Mouse (Mus musculus) forebrain, embryonic 10.5 days (tissue): ENCODE measurements around the gene Cldn34c4. TPM values are rescaled to one million over a fixed set of nuclear protein-coding genes. Genes with fewer than 3 reads are reported as not detected.

Source experiments
- DNase-seq: peaks from one replicate; pipeline ENCODE4 v3.0.0-alpha.2; 2017; ENCODE audit warnings: low spot score; ENCODE audit errors: extremely low spot score
- H3K27ac ChIP-seq: fragments of 300-500 bp; sonication (generic); 2 replicates; pipeline ENCODE4 v1.5.1; 2016; ENCODE audit warnings: mild to moderate bottlenecking
- H3K27me3 ChIP-seq: fragments of 300-500 bp; sonication (generic); 2 replicates; pipeline ENCODE4 v1.6.1; 2016; ENCODE audit warnings: mild to moderate bottlenecking; ENCODE audit not compliant: poor library complexity, severe bottlenecking
- H3K36me3 ChIP-seq: fragments of 300-500 bp; sonication (generic); replicated peaks from 2 replicates; pipeline ENCODE4 v1.6.1; 2016; ENCODE audit warnings: mild to moderate bottlenecking, moderate library complexity
- H3K4me1 ChIP-seq: fragments of 300-500 bp; sonication (generic); 2 replicates; pipeline ENCODE4 v1.6.1; 2016
- H3K4me3 ChIP-seq: fragments of 300-500 bp; sonication (generic); 2 replicates; pipeline ENCODE4 v1.5.1; 2016; ENCODE audit warnings: mild to moderate bottlenecking, moderate library complexity
- H3K9me3 ChIP-seq: fragments of 300-500 bp; sonication (generic); 2 replicates; pipeline ENCODE4 v1.6.1; 2016; ENCODE audit warnings: mild to moderate bottlenecking, moderate library complexity
- WGBS: fragments of 180-500 bp; shearing (Covaris S2); methylation state at CpG from one replicate; pipeline ENCODE4 v1.1.7; 2016; 5-methylcytosine and 5-hydroxymethylcytosine counted together
- polyA plus RNA-seq: library from polyadenylated mRNA; unstranded; fragments of >200 nt; fragmentation: Nextera tagmentation; extraction: Ambion mirVana; gene quantifications from 2 replicates; pipeline ENCODE4 v1.2.1, GENCODE M21; 2016

Gene Cldn34c4
- polyA plus RNA-seq = not detected in 2 replicates

- no peak within 1 kb of the TSS for H3K27ac ChIP-seq
- no peaks in the 10 kb centered on the region for H3K4me1 ChIP-seq
- no peaks in the 10 kb centered on the region for H3K9me3 ChIP-seq
- WGBS = 59% methylated on average over 2 of the region's 2 CpGs
- DNase-seq = no peak
- H3K27me3 ChIP-seq = no peaks in the 10 kb centered on the region
- no peak within 1 kb of the TSS for H3K4me3 ChIP-seq
- no peaks in the 10 kb centered on the region for H3K36me3 ChIP-seq
Observed at GRCm38 (mm10) chrX:127736454-127736853, at the start of gene Cldn34c4. Gene Cldn34c4, minus strand, starts transcription at chrX:127736554.

DNA sequence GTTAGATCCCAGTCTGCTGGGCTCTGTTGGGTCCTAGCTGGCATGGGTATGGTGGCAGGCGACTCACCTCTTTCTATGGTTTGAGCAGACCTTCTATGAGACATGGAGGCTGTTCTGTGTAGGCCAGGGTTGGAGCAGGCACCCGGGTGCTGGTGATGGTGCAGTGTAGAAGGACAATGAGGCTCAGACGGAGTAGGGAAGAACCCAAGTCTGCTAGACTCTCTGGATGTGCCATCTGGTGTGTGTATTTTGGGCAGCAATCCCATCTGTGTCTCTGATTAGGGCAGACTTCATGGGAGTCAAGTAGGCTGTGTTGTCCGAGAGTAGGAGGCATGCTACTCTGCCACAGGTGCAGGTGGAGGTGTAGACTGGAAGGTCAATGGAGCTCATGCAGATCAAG lies 10.7 kb upstream of the Cldn34c4 start:
- H3K36me3 ChIP-seq = no peaks in the 10 kb centered on the region
- WGBS = 87% methylated on average over 4 of the region's 4 CpGs
- H3K9me3 ChIP-seq = peaks cover 7% of the 10 kb centered on the region; the same call in 1 of the 2 replicates
- no peaks in the 10 kb centered on the region for H3K27me3 ChIP-seq
- no peak for DNase-seq
- no peaks in the 10 kb centered on the region for H3K4me1 ChIP-seq
- no peak overlapping the region for H3K4me3 ChIP-seq
- H3K27ac ChIP-seq = no peak overlapping the region
